Mouse (Mus musculus) erythroblast, embryonic 14.5 days (primary cell): ENCODE measurements around the gene Slc6a20a. TPM values are rescaled to one million over a fixed set of nuclear protein-coding genes. Genes with fewer than 3 reads are reported as not detected.

Experiments used
- H3K27me3 ChIP-seq: 2 replicates; pipeline ENCODE4 v1.6.1; 2012; ENCODE audit warnings: inconsistent platforms; ENCODE audit not compliant: control insufficient read depth
- H3K36me3 ChIP-seq: 2 replicates; pipeline ENCODE4 v1.6.1; 2012; ENCODE audit warnings: mild to moderate bottlenecking, inconsistent platforms; ENCODE audit not compliant: control insufficient read depth
- H3K4me1 ChIP-seq: 2 replicates; pipeline ENCODE4 v1.6.1; 2012; ENCODE audit warnings: inconsistent platforms; ENCODE audit not compliant: control insufficient read depth
- H3K4me3 ChIP-seq: replicated peaks from 2 replicates; pipeline ENCODE3; 2012; ENCODE audit warnings: moderate library complexity, mild to moderate bottlenecking, inconsistent platforms
- H3K9me3 ChIP-seq: 2 replicates; pipeline ENCODE4 v1.6.1; 2012; ENCODE audit warnings: low read length, inconsistent platforms, mixed read lengths; ENCODE audit not compliant: control insufficient read depth
- GATA1 ChIP-seq: IDR thresholded peaks from 2 replicates; pipeline ENCODE4 v1.6.1; 2012; ENCODE audit warnings: low read length, inconsistent platforms, mixed read lengths
- TAL1 ChIP-seq: IDR thresholded peaks from 3 replicates; pipeline ENCODE4 v1.6.1; 2012; ENCODE audit warnings: low read length, inconsistent platforms, mixed read lengths
- polyA plus RNA-seq: library from polyadenylated mRNA; stranded (reverse); fragments of >175 nt; gene quantifications from 2 replicates; pipeline ENCODE4 v1.2.3, GENCODE M21; 2012

The Slc6a20a gene
- 0.23 and 0.45 TPM in 2 replicates for polyA plus RNA-seq

DNA sequence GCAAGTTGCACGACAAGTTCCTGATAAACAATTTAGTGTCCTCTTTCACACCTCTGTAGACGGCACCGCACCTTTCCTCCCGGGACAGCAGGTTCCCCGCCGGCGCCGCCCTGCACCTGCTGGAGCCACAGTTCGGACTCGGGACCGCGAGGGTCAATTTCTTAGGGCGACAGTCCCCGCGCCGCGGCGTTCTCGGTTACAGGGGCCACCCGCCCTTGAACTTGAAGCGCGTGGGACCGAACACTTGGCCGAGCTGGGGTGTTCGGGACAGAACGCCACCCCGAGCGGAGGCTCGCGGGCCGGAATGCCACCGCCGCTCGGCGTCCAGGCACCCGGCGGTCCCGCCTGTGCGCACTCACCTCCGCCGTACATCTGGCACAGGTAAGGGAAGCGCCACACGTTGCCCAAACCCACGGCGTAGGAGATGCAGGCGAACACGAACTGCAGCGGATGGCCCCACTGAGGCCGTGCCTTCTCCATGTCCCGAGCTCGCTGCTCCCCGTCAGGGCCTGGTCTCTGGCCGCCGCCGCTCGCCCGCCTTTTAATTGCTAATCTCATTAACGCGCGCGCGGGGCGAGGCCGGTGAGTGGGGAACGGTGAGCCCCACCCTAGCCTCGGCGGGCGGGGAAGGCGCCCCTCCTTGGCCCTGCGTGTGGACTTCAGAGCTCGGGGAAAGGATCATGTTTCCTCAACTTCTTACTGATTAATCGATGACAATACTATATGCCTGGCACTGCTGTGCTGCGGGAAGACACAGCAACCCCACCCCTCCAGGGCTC lies at the start of gene Slc6a20a, which contains the start of gene Ccr9:
Gene Slc6a20a, minus strand, starts transcription at position 559 of the 779 bp plus-strand sequence.
Gene Ccr9, plus strand, starts transcription at position 113 of the 779 bp plus-strand sequence.
- peak within 1 kb of the TSS; percentile 90 for H3K4me3 ChIP-seq
- no peak for TF ChIP-seq TAL1
- no peak for TF ChIP-seq GATA1
- H3K4me1 ChIP-seq = peaks cover 40% of the 10 kb centered on the region
- peaks cover 18% of the 10 kb centered on the region for H3K36me3 ChIP-seq
- H3K27me3 ChIP-seq = peaks cover 98% of the 10 kb centered on the region
- peaks cover 4% of the 10 kb centered on the region; the same call in 1 of the 2 replicates for H3K9me3 ChIP-seq

DNA sequence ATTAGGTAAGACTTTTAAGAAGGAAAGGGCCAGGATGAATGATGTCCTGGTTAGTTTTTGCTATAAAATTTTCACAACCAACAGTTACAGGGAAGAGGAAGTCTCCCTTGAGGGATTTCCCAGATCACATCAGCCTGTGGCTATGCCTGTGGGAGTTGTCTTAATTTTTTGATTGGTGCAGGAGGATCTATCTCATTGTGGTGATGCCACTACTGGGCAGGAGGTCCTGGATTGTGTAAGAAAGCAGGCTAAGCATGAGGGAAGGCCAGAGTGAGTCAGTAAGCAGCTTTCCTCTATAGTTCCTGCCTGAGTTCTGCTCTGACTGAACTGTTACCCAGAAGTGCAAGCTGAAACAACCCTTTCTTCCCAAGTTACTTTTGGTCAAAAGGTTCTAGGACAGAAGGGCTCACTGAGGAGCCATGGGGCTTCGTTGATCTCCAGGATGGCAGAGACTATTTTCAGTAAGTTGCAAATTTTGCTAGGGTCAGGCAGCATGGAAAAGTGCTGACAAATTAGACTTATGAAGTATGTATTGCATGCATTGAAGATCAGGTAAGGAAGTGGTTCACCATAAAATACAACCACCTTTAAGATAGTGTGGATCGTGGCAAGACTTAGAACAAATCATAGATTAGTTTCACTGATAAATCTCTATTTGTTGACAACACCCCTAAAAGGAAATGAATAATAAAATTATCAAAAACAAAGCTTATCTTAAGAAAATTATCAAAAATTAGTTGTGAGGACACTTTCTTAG lies 44.2 kb upstream of the Slc6a20a start:
- TF ChIP-seq TAL1 (no peak), GATA1 (no peak)

DNA sequence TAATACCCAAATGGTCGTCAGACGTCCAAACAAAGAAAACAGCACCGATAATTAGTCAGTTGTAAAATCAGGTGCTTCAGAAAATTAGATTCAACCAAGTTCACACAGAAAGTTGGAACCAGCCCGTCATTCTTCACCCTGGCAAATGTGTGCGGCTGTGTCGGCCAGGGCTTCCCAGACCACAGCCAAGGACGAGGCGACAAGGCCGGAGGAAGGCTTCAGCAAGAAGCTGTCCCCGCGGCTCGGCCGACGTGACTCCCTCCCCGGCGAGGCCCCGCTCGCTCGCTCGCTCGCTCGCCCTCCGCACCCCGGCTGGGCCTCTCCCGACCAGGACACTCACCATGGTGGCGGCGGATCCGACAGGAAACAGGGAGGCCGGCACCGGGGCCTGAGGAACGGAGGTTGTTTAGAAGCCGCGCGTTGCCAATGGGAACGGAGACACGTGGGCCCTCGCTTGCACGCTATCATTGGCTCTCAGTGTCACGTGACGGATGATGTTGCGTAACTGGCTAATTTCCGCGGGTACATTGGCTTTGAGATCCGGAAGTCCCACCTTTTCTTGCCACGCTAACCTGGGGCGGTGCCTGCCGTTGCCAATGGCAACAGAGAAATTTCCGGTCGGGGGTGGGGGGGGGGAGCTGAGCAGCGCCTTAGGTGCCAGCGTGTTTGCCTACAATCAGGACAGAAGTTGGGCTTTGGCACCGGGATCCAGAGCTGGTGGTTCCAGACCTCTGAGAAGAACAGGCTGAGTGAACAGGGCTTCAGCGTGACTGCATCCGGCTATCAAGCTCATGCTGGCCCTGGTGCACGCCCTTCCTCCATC lies 38.7 kb upstream of the Slc6a20a start, which contains the start of gene Lztfl1:
Gene Lztfl1, minus strand, starts transcription at position 512 of the 823 bp plus-strand sequence.
- H3K27me3 ChIP-seq = peaks cover 19% of the 10 kb centered on the region
- TF ChIP-seq GATA1 (no peak), TAL1 (no peak)
- peaks cover 28% of the 10 kb centered on the region for H3K4me1 ChIP-seq
- peaks cover 9% of the 10 kb centered on the region for H3K36me3 ChIP-seq
- H3K4me3 ChIP-seq = peak within 1 kb of the TSS; percentile 86
- H3K9me3 ChIP-seq = no peaks in the 10 kb centered on the region

More for the DNA sequence above, 44.2 kb upstream of the Slc6a20a start:
- H3K4me3 ChIP-seq = no peak overlapping the region
- H3K36me3 ChIP-seq = no peaks in the 10 kb centered on the region
- H3K4me1 ChIP-seq = peaks cover 2% of the 10 kb centered on the region
- peaks cover 29% of the 10 kb centered on the region for H3K27me3 ChIP-seq
- no peaks in the 10 kb centered on the region for H3K9me3 ChIP-seq

DNA sequence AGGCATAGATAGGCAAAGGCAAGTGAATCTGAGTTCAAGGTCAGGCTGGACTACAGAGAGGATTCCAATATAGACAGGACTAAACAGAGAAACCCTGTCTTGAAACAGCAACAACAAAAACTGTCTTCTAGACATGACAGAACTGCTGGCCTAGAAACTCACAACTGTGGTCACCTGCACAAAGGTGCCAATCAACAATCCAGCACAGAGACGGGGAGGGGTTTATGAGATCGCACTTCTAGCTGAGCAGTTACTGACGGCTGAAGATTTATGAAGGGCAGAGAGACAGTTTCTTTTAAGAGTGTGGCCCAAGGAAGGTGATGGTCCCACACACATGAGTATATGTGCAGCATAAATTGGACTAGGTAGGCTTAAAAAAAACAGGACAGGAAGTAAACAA lies 37.6 kb upstream of the Slc6a20a start:
- H3K4me3 ChIP-seq = peak overlapping the region; percentile 86
- H3K9me3 ChIP-seq = no peaks in the 10 kb centered on the region
- H3K4me1 ChIP-seq = peaks cover 28% of the 10 kb centered on the region
- peaks cover 14% of the 10 kb centered on the region for H3K27me3 ChIP-seq
- TF ChIP-seq TAL1 (no peak), GATA1 (no peak)
- peaks cover 20% of the 10 kb centered on the region for H3K36me3 ChIP-seq

DNA sequence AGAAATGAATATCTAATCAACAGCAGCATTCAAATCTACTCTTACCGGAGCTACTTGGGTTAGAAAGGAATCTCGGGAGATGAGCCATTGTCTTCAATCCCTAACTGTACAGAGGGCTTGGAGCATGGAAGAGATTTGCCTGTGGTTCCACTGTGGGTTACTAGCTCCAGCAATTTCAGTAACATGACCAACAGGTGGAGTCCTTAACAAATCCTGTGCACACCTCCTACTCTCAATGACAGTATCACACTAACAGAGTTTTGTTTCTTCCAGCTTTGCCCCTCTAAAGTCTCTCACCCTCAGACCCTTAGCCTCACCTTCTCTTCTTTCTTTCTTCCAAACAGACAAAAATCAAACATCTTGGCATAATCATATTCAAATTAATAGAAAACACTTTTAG lies 34.4 kb upstream of the Slc6a20a start:
- no peak for TF ChIP-seq GATA1
- no peak for TF ChIP-seq TAL1
- peaks cover 50% of the 10 kb centered on the region for H3K36me3 ChIP-seq
- no peak overlapping the region for H3K4me3 ChIP-seq
- no peaks in the 10 kb centered on the region for H3K9me3 ChIP-seq
- peaks cover 28% of the 10 kb centered on the region for H3K4me1 ChIP-seq
- H3K27me3 ChIP-seq = no peaks in the 10 kb centered on the region

DNA sequence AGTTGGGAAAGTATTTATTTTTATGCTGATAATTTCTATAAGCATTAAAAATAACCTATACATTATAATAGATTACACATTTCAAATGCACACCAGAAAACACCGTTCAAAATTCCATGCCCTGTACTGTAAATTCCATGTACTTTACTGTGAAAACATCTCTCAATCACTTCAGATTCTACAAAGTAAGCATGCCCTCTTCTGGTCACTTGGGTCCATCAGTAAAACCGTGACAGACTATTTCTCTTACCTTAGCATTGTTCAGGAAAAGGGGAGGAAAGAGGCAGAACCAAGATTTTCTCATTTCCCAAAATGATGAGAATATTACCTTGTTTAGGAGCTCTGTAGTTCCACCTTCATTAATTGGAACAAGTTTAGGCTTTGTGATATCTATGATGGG lies 30.5 kb upstream of the Slc6a20a start:
- no peak for TF ChIP-seq GATA1
- no peak for TF ChIP-seq TAL1
- H3K4me1 ChIP-seq = no peaks in the 10 kb centered on the region; the same call in 1 of the 2 replicates
- H3K36me3 ChIP-seq = peaks cover 72% of the 10 kb centered on the region

DNA sequence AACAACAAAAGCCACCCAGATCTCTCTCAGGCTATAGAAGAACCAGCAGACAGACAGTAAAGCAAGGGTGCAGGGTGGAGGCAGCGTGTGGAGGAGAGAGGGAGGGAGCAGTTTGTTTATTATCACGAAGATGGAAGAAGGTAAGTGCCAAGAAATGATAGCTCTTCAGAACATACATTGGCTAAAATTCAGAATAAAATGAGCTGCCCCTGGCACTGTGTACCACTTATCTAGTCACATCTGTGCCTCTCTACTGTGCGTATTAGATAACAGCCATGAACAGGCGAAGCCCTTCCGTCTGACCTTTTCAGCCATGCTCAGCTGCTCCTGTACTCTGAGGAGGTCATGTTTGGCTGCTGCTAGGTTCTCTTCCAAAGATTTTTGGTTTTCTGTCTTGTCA lies 23.1 kb upstream of the Slc6a20a start:
- no peaks in the 10 kb centered on the region for H3K9me3 ChIP-seq
- no peaks in the 10 kb centered on the region for H3K27me3 ChIP-seq
- peak overlapping the region; percentile 32 for H3K4me3 ChIP-seq
- peaks cover 65% of the 10 kb centered on the region for H3K36me3 ChIP-seq
- peaks cover 35% of the 10 kb centered on the region for H3K4me1 ChIP-seq
- TF ChIP-seq GATA1 (peak; percentile 88), TAL1 (peak; percentile 78)

More for the DNA sequence above, 30.5 kb upstream of the Slc6a20a start:
- Histone ChIP-seq H3K9me3 (no peaks in the 10 kb centered on the region), H3K27me3 (no peaks in the 10 kb centered on the region), H3K4me3 (no peak overlapping the region)

DNA sequence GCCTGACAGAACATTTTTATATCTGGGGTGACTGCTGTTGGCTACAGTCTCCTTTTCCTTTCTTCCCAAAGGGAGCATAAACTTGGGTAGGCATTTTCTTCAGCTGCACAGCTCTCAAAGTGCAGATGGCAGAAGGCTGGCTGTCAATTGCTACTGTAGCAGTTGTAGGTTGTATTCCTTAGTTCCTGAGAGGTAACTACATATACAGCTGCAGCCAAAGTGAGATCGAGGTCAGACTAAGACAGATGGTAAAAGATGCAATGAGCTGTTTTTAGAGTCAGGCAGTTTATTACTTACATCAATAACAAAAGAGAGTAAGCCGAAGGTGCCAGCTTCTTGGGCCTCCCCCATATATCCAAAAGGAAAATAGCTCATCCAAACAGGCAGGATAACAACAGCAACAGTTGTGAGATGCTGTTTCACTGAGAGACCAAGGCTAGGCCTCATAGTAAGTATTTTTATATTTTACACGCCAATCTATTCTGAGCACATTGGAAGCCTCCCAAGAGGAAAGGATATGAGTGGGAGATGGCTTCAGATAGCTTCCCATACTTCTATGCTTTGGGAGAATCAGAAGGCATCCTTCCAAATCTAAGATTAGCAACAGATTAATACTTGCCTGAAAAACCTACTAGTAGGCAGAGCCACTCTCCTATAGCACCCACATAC lies 17.1 kb upstream of the Slc6a20a start:
- Histone ChIP-seq H3K27me3 (no peaks in the 10 kb centered on the region), H3K4me3 (no peak overlapping the region), H3K9me3 (no peaks in the 10 kb centered on the region), H3K4me1 (peaks cover 10% of the 10 kb centered on the region), H3K36me3 (peaks cover 44% of the 10 kb centered on the region)
- TF ChIP-seq TAL1 (no peak), GATA1 (no peak)
